Mouse (Mus musculus): ENCODE measurements around the gene Atg16l1. TPM values are rescaled to one million over a fixed set of nuclear protein-coding genes. Genes with fewer than 3 reads are reported as not detected.

Gene Atg16l1
- total RNA-seq, 1 experiment = 63.4 TPM

- Histone ChIP-seq H3K27ac (ENCODE audit: insufficient read depth, low read depth, low read length, poor library complexity, severe bottlenecking) (no peak overlapping the region), H3K4me3 (ENCODE audit: insufficient read depth in 1 of 2, low read depth in 1 of 2, low read length in 2 of 2, poor library complexity in 1 of 2, severe bottlenecking in 1 of 2) (no peak overlapping the region), H3K4me1 (ENCODE audit: control insufficient read depth in 2 of 2, insufficient read depth in 2 of 2, low read length in 2 of 2, poor library complexity in 1 of 2) (0 out of 4 replicates have a peak, but pooled peaks cover 0 to 3% of the 10 kb centered on the region in 2 experiments), H3K9ac (ENCODE audit: insufficient read depth, low read depth, low read length, poor library complexity, severe bottlenecking) (no peak overlapping the region), H3K9me3 (ENCODE audit: control insufficient read depth, insufficient read depth, low read depth, low read length) (no peaks in the 10 kb centered on the region), H3K36me3 (ENCODE audit: control insufficient read depth, insufficient read depth, low read length, poor library complexity, severe bottlenecking) (peaks cover 55% of the 10 kb centered on the region)
- no peak for DNase-seq (ENCODE audit: low read depth, low spot score)
- in situ Hi-C loops (cut with MboI; ENCODE audit: low sequenced_read_pairs in 2 of 2, unreplicated experiment in 2 of 2) = no loop called here
- no peak for TF ChIP-seq MAFK (IDR thresholded peaks at IDR 0.05; ENCODE audit: insufficient read depth, low read depth, low read length)
- no peak for TF ChIP-seq HCFC1 (IDR thresholded peaks at IDR 0.05; ENCODE audit: borderline replicate concordance, insufficient read depth, low read length)
- TF ChIP-seq ZNF384 (IDR thresholded peaks at IDR 0.05; ENCODE audit: low read depth, low read length) = no peak
These were observed 34.0 kb downstream of the Atg16l1 start for GRCm38 (mm10) chr1:87789665-87790064.

DNA sequence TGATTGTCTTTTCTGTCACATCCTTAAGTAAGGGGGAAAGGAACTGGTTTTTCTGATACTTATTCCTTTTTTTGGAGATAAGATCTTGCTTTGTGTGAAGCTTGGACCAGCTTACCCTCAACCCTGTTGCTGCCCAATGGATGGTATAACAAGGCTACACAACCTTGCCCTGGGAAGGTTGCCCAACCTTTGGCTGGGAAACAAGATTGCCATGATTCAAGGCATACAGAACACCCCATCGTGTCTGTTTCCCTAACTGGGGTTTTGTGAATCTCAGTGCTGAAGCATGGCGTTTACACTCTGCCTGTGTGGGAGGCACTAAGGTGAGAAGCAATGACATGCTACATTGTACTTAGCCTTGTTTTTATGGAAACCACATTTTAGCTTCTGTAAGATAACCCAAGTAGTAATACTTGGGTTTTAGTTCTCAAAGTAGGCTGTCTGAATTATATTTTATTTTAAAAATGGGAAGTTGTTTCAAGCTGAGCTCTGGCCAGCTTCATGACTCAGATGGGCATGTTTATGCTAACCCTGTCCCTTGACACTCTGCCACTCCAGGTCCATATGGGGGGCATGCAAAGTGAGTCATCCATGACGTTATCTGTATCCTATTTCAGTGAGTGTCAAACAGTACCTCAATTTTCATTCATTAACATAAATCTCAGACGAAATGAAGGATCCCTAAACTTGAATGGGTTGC, 36.9 kb downstream of the Atg16l1 start:
- Histone ChIP-seq H3K4me3 (ENCODE audit: insufficient read depth in 1 of 2, low read depth in 1 of 2, low read length in 2 of 2, poor library complexity in 1 of 2, severe bottlenecking in 1 of 2) (no peak overlapping the region), H3K27ac (ENCODE audit: insufficient read depth, low read depth, low read length, poor library complexity, severe bottlenecking) (no peak overlapping the region), H3K4me1 (ENCODE audit: control insufficient read depth in 2 of 2, insufficient read depth in 2 of 2, low read length in 2 of 2, poor library complexity in 1 of 2) (0 out of 4 replicates have a peak, but pooled peaks cover 0 to 3% of the 10 kb centered on the region in 2 experiments), H3K9me3 (ENCODE audit: control insufficient read depth, insufficient read depth, low read depth, low read length) (no peaks in the 10 kb centered on the region), H3K36me3 (ENCODE audit: control insufficient read depth, insufficient read depth, low read length, poor library complexity, severe bottlenecking) (peaks cover 34% of the 10 kb centered on the region), H3K9ac (ENCODE audit: insufficient read depth, low read depth, low read length, poor library complexity, severe bottlenecking) (no peak overlapping the region)
- TF ChIP-seq CHD2 (IDR thresholded peaks at IDR 0.05; ENCODE audit: low read depth, low read length) = no peak
- TF ChIP-seq MAFK (IDR thresholded peaks at IDR 0.05; ENCODE audit: insufficient read depth, low read depth, low read length) = no peak
- no peak for TF ChIP-seq ZNF384 (IDR thresholded peaks at IDR 0.05; ENCODE audit: low read depth, low read length)
- TF ChIP-seq HCFC1 (IDR thresholded peaks at IDR 0.05; ENCODE audit: borderline replicate concordance, insufficient read depth, low read length) = no peak
- TF ChIP-seq ZC3H11A (IDR thresholded peaks at IDR 0.05; ENCODE audit: borderline replicate concordance, low read depth, low read length) = no peak
- DNase-seq (ENCODE audit: low read depth, low spot score) = no peak
- in situ Hi-C loops (cut with MboI; ENCODE audit: low sequenced_read_pairs in 2 of 2, unreplicated experiment in 2 of 2) = no loop called here

GRCm38 (mm10) chr1:87793138-87793449, 37.4 kb downstream of the Atg16l1 start:
- TF ChIP-seq HCFC1 (IDR thresholded peaks at IDR 0.05; ENCODE audit: borderline replicate concordance, insufficient read depth, low read length) = no peak
- Histone ChIP-seq H3K4me1 (ENCODE audit: control insufficient read depth in 2 of 2, insufficient read depth in 2 of 2, low read length in 2 of 2, poor library complexity in 1 of 2) (0 out of 4 replicates have a peak, but pooled peaks cover 0 to 3% of the 10 kb centered on the region in 2 experiments), H3K36me3 (ENCODE audit: control insufficient read depth, insufficient read depth, low read length, poor library complexity, severe bottlenecking) (peaks cover 34% of the 10 kb centered on the region), H3K4me3 (ENCODE audit: insufficient read depth in 1 of 2, low read depth in 1 of 2, low read length in 2 of 2, poor library complexity in 1 of 2, severe bottlenecking in 1 of 2) (no peak overlapping the region), H3K27ac (ENCODE audit: insufficient read depth, low read depth, low read length, poor library complexity, severe bottlenecking) (no peak overlapping the region), H3K9me3 (ENCODE audit: control insufficient read depth, insufficient read depth, low read depth, low read length) (no peaks in the 10 kb centered on the region), H3K9ac (ENCODE audit: insufficient read depth, low read depth, low read length, poor library complexity, severe bottlenecking) (no peak overlapping the region)
- no peak for DNase-seq (ENCODE audit: low read depth, low spot score)
- in situ Hi-C loops (cut with MboI; ENCODE audit: low sequenced_read_pairs in 2 of 2, unreplicated experiment in 2 of 2) = no loop called here

GRCm38 (mm10) chr1:87797702-87798101, 42.0 kb downstream of the Atg16l1 start:
- Histone ChIP-seq H3K9ac (ENCODE audit: insufficient read depth, low read depth, low read length, poor library complexity, severe bottlenecking) (no peak overlapping the region), H3K27ac (ENCODE audit: insufficient read depth, low read depth, low read length, poor library complexity, severe bottlenecking) (no peak overlapping the region), H3K9me3 (ENCODE audit: control insufficient read depth, insufficient read depth, low read depth, low read length) (no peaks in the 10 kb centered on the region), H3K4me3 (ENCODE audit: insufficient read depth in 1 of 2, low read depth in 1 of 2, low read length in 2 of 2, poor library complexity in 1 of 2, severe bottlenecking in 1 of 2) (no peak overlapping the region), H3K4me1 (ENCODE audit: control insufficient read depth in 2 of 2, insufficient read depth in 2 of 2, low read length in 2 of 2, poor library complexity in 1 of 2) (0 out of 4 replicates have a peak, but pooled peaks cover 0 to 3% of the 10 kb centered on the region in 2 experiments), H3K36me3 (ENCODE audit: control insufficient read depth, insufficient read depth, low read length, poor library complexity, severe bottlenecking) (no peaks in the 10 kb centered on the region; the same call in 1 of the 2 replicates)
- in situ Hi-C loops (cut with MboI; ENCODE audit: low sequenced_read_pairs in 2 of 2, unreplicated experiment in 2 of 2) = no loop called here
- DNase-seq (ENCODE audit: low read depth, low spot score) = no peak
- TF ChIP-seq ZNF384 (IDR thresholded peaks at IDR 0.05; ENCODE audit: low read depth, low read length) (no peak), CHD2 (IDR thresholded peaks at IDR 0.05; ENCODE audit: low read depth, low read length) (no peak), ZC3H11A (IDR thresholded peaks at IDR 0.05; ENCODE audit: borderline replicate concordance, low read depth, low read length) (no peak), MAFK (IDR thresholded peaks at IDR 0.05; ENCODE audit: insufficient read depth, low read depth, low read length) (no peak), HCFC1 (IDR thresholded peaks at IDR 0.05; ENCODE audit: borderline replicate concordance, insufficient read depth, low read length) (no peak)

DNA sequence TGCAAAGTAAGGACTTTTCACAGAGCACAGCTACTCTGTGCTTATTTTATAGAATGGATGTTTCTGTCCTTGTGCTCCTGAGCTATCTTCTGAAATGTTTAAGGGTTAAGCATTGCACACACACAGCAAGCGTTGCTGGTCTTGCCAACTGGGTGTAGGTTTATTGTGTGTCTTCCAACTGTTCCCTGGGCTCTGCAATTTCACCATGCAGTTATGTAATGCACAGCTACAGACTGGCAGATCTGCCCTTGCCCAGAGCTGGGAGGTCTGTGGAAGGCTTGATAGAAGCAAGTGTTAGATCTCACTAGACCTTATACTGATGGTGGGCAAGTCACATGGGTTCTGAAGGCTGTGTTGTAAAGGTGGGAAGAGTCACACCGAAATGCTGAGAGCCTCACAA, 42.6 kb downstream of the Atg16l1 start:
- H3K4me3 ChIP-seq (ENCODE audit: insufficient read depth in 1 of 2, low read depth in 1 of 2, low read length in 2 of 2, poor library complexity in 1 of 2, severe bottlenecking in 1 of 2) = no peak overlapping the region
- no peaks in the 10 kb centered on the region for H3K9me3 ChIP-seq (ENCODE audit: control insufficient read depth, insufficient read depth, low read depth, low read length)
- no peak overlapping the region for H3K27ac ChIP-seq (ENCODE audit: insufficient read depth, low read depth, low read length, poor library complexity, severe bottlenecking)
- no peak overlapping the region for H3K9ac ChIP-seq (ENCODE audit: insufficient read depth, low read depth, low read length, poor library complexity, severe bottlenecking)
- no peaks in the 10 kb centered on the region for H3K4me1 ChIP-seq (ENCODE audit: control insufficient read depth in 2 of 2, insufficient read depth in 2 of 2, low read length in 2 of 2, poor library complexity in 1 of 2)
- in situ Hi-C loops (cut with MboI; ENCODE audit: low sequenced_read_pairs in 2 of 2, unreplicated experiment in 2 of 2) = no loop called here
- DNase-seq (ENCODE audit: low read depth, low spot score) = no peak
- H3K36me3 ChIP-seq (ENCODE audit: control insufficient read depth, insufficient read depth, low read length, poor library complexity, severe bottlenecking) = no peaks in the 10 kb centered on the region
- no peak for TF ChIP-seq ZC3H11A (IDR thresholded peaks at IDR 0.05; ENCODE audit: borderline replicate concordance, low read depth, low read length)
- TF ChIP-seq HCFC1 (IDR thresholded peaks at IDR 0.05; ENCODE audit: borderline replicate concordance, insufficient read depth, low read length) = no peak
- TF ChIP-seq MAFK (IDR thresholded peaks at IDR 0.05; ENCODE audit: insufficient read depth, low read depth, low read length) = no peak
- no peak for TF ChIP-seq CHD2 (IDR thresholded peaks at IDR 0.05; ENCODE audit: low read depth, low read length)
- no peak for TF ChIP-seq ZNF384 (IDR thresholded peaks at IDR 0.05; ENCODE audit: low read depth, low read length)
